Mouse (Mus musculus): Measurements from ENCODE around the gene Tmem215. TPM values are rescaled to one million over a fixed set of nuclear protein-coding genes. Genes with fewer than 3 reads are reported as not detected.

The Tmem215 gene
- polyA plus RNA-seq, 1 experiment from 2014 or later = 0.52 TPM

DNA sequence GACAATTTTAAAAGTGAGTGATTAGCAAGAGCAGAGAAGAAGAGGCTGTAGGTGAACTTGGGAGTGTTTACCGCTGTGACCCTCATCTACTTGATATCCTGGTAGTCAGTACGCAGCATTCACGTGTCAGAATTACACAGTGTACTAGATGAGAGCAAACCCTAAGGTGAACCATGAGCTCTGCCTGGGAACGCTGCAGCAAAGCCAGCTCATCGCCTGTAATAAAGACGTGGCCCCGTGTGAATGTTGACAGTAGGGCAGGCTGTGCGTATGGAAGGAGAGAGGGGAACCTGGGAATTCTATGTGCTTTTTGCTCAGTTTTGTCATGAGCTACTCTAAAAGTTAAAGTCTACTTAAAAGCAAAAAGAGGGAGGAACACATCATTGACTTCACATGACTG, 19.8 kb downstream of the Tmem215 start:
- 76% methylated on average over 8 of the region's 8 CpGs for WGBS (ENCODE audit: insufficient replicate concordance)
- ATAC-seq (replicated peaks; ENCODE audit: insufficient number of reproducible peaks, low FRiP score, low TSS enrichment) = no peak
- no peak overlapping the region for H3K9ac ChIP-seq (ENCODE audit: low read depth, low read length)

DNA sequence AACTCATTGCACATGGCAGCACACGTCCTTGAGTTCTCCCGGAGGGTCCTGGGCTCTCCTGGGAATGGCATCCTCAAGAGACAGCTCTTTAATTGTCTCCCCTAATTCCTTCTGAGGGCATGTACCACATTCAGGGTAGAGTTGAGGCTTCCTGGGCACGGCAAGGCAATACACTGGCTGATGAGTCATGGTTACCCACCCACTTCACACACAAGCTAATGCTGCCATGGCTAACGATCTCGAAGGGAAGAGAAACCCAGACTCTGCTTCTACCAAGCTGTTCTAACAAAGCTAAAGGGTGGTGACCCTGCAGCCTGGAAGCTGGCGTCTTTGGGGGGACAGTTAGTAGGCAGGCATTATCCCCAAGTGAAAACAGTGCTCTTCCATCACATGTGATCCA, 24.4 kb downstream of the Tmem215 start:
- WGBS (ENCODE audit: insufficient replicate concordance) = 74% methylated on average over 6 of the region's 6 CpGs
- no peaks in the 10 kb centered on the region for H3K27me3 ChIP-seq (ENCODE audit: control insufficient read depth, insufficient read depth, low read length)
- no peaks in the 10 kb centered on the region for H3K4me1 ChIP-seq (ENCODE audit: control insufficient read depth, insufficient read depth, low read length)
- H3K36me3 ChIP-seq (ENCODE audit: control insufficient read depth, insufficient read depth, low read length) = no peaks in the 10 kb centered on the region
- H3K4me2 ChIP-seq = no peak overlapping the region
- ATAC-seq (replicated peaks; ENCODE audit: insufficient number of reproducible peaks, low FRiP score, low TSS enrichment) = no peak
- no peak overlapping the region for H3K4me3 ChIP-seq (ENCODE audit: low read depth, low read length)
- no peaks in the 10 kb centered on the region for H3K9me3 ChIP-seq (replicated peaks; ENCODE audit: control insufficient read depth, low read length)
- no peak overlapping the region for H3K9ac ChIP-seq (ENCODE audit: low read depth, low read length)
- H3K27ac ChIP-seq (ENCODE audit: low read depth, low read length) = no peak overlapping the region

More for the DNA sequence above, 19.8 kb downstream of the Tmem215 start:
- Histone ChIP-seq H3K4me1 (ENCODE audit: control insufficient read depth, insufficient read depth, low read length) (no peaks in the 10 kb centered on the region), H3K27me3 (ENCODE audit: control insufficient read depth, insufficient read depth, low read length) (no peaks in the 10 kb centered on the region), H3K9me3 (replicated peaks; ENCODE audit: control insufficient read depth, low read length) (no peaks in the 10 kb centered on the region), H3K4me3 (ENCODE audit: low read depth, low read length) (no peak overlapping the region), H3K36me3 (ENCODE audit: control insufficient read depth, insufficient read depth, low read length) (no peaks in the 10 kb centered on the region), H3K27ac (ENCODE audit: low read depth, low read length) (no peak overlapping the region), H3K4me2 (no peak overlapping the region)

DNA sequence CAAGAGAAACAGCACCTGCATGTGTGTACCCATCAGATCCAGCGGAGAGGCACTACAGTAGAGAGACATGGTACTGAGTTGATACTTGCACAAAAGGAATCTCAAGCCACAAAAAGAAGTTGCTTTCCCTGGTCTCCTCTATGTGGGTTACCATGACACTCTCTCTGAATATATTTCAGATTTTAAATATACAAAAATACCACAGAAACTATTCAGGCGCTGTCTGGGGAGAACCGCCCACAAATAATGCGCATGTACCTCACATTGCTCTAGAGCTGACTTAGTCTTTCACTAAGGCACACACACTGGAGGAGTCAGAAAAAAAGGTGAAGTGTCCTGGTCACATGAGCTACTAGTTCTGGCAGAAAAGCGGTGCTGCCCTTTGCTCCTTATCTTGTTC, 24.8 kb downstream of the Tmem215 start:
- Histone ChIP-seq H3K4me1 (ENCODE audit: control insufficient read depth, insufficient read depth, low read length) (no peaks in the 10 kb centered on the region), H3K9me3 (replicated peaks; ENCODE audit: control insufficient read depth, low read length) (no peaks in the 10 kb centered on the region), H3K36me3 (ENCODE audit: control insufficient read depth, insufficient read depth, low read length) (no peaks in the 10 kb centered on the region), H3K4me2 (no peak overlapping the region), H3K27ac (ENCODE audit: low read depth, low read length) (no peak overlapping the region), H3K27me3 (ENCODE audit: control insufficient read depth, insufficient read depth, low read length) (no peaks in the 10 kb centered on the region), H3K9ac (ENCODE audit: low read depth, low read length) (no peak overlapping the region), H3K4me3 (ENCODE audit: low read depth, low read length) (no peak overlapping the region)
- ATAC-seq (replicated peaks; ENCODE audit: insufficient number of reproducible peaks, low FRiP score, low TSS enrichment) = no peak
- 86% methylated on average over 5 of the region's 5 CpGs for WGBS (ENCODE audit: insufficient replicate concordance)

DNA sequence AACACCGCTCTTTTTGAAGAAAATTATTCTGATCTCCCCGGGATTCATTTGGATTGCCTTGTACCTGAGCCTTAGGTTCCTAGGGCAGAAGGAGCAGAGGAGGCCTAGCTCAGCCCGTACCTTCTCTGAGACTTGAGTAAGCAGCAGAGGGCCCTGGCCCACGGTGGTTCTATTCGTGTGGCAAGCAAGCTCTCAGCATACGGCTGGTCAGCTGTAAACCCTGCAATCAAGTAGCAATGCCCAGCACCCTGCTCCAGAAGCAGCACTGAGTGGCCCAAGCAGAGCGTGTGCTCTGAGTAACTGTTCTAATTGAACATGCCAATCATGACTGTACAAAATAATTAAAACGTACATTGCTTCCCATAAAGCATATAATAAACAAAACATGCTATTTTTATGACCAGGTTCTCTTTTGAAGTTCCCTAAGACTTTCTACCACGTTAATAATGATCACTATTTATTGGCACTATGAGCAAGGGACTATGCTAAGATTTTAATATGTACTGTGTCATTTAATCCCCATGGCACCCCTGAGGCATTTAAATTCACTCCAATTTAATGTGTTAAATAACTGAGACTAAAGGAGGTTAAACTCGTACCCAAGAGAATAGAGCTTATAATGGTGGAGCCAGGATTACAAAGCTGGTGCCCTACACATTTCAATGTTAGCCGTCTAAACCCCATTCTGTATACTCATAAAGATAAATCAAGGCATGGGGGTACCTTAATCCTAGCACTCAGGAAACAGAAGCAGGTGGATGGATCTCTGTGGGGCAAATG, 28.0 kb downstream of the Tmem215 start:
- Histone ChIP-seq H3K9me3 (replicated peaks; ENCODE audit: control insufficient read depth, low read length) (no peaks in the 10 kb centered on the region), H3K27me3 (ENCODE audit: control insufficient read depth, insufficient read depth, low read length) (no peaks in the 10 kb centered on the region), H3K36me3 (ENCODE audit: control insufficient read depth, insufficient read depth, low read length) (no peaks in the 10 kb centered on the region), H3K27ac (ENCODE audit: low read depth, low read length) (no peak overlapping the region), H3K9ac (ENCODE audit: low read depth, low read length) (no peak overlapping the region), H3K4me2 (no peak overlapping the region), H3K4me1 (ENCODE audit: control insufficient read depth, insufficient read depth, low read length) (no peaks in the 10 kb centered on the region), H3K4me3 (ENCODE audit: low read depth, low read length) (no peak overlapping the region)
- WGBS (ENCODE audit: insufficient replicate concordance) = 80% methylated on average over 11 of the region's 11 CpGs
- ATAC-seq (replicated peaks; ENCODE audit: insufficient number of reproducible peaks, low FRiP score, low TSS enrichment) = no peak

DNA sequence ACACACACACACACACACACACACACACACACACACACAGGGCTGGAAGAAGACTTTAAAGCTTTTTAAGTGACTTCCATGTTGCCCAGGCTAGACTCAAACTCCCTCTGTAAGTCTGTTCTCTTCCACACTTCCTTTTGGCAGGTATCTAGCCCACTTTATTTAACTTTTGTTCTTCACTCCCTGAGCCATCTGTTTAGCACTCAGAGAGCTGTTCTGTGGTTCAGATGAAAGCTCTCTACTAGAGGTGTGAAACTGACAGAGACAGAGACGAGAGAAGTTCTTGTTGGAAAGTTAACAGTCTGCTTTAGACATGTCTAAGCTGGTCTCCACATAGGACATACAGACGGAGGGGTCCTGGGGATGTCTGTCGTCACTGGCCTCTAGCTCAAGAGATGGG, 30.5 kb downstream of the Tmem215 start:
- 56% methylated on average over 3 of the region's 3 CpGs for WGBS (ENCODE audit: insufficient replicate concordance)
- Histone ChIP-seq H3K27ac (ENCODE audit: low read depth, low read length) (no peak overlapping the region), H3K27me3 (ENCODE audit: control insufficient read depth, insufficient read depth, low read length) (no peaks in the 10 kb centered on the region), H3K9me3 (replicated peaks; ENCODE audit: control insufficient read depth, low read length) (no peaks in the 10 kb centered on the region), H3K4me1 (ENCODE audit: control insufficient read depth, insufficient read depth, low read length) (no peaks in the 10 kb centered on the region), H3K36me3 (ENCODE audit: control insufficient read depth, insufficient read depth, low read length) (no peaks in the 10 kb centered on the region), H3K4me3 (ENCODE audit: low read depth, low read length) (no peak overlapping the region), H3K4me2 (no peak overlapping the region), H3K9ac (ENCODE audit: low read depth, low read length) (no peak overlapping the region)
- no peak for ATAC-seq (replicated peaks; ENCODE audit: insufficient number of reproducible peaks, low FRiP score, low TSS enrichment)

DNA sequence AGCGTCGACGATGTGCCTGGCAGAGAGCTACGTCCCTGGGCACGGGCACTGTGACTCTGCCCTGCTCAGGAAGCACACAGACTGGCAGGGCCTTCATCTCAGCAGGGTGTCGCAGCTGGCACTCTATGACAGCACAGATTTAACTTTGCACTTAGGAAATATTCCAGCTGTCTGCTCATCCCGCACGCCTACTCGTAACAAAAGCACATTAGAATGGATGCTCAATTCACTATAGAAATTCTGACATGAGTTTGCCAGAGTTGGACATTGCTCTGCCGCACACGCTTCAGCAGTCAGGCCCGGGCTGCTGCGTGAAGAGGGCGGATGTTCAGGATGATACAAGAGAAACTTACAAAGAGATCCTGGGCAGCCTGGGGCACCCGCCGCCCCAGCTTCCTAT, 37.6 kb downstream of the Tmem215 start:
- 77% methylated on average over 16 of the region's 16 CpGs for WGBS (ENCODE audit: insufficient replicate concordance)
- no peaks in the 10 kb centered on the region for H3K36me3 ChIP-seq (ENCODE audit: control insufficient read depth, insufficient read depth, low read length)
- H3K4me2 ChIP-seq = no peak overlapping the region
- H3K9ac ChIP-seq (ENCODE audit: low read depth, low read length) = no peak overlapping the region
- no peaks in the 10 kb centered on the region for H3K9me3 ChIP-seq (replicated peaks; ENCODE audit: control insufficient read depth, low read length)
- no peaks in the 10 kb centered on the region for H3K4me1 ChIP-seq (ENCODE audit: control insufficient read depth, insufficient read depth, low read length)
- no peaks in the 10 kb centered on the region for H3K27me3 ChIP-seq (ENCODE audit: control insufficient read depth, insufficient read depth, low read length)
- no peak overlapping the region for H3K4me3 ChIP-seq (ENCODE audit: low read depth, low read length)
- no peak for ATAC-seq (replicated peaks; ENCODE audit: insufficient number of reproducible peaks, low FRiP score, low TSS enrichment)
- H3K27ac ChIP-seq (ENCODE audit: low read depth, low read length) = no peak overlapping the region

DNA sequence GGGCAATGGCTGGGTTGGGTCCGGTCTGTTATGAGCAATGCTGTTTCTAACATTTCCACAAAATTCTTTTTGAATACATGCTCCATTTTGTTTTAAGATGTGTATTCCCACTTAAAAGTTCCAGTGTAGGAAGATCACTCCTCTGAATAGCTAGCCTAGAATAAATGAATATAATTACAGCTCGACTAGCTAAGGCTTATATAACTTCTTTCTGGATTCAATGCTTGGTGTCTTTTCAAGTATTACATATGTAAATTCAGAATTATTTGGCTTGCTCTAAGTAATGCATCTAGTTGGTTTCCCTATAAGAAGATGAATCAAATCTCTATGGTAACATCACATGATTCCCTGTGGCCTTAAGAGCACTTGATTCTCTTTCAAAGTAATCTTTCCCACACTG, 41.3 kb downstream of the Tmem215 start:
- no peak for ATAC-seq (replicated peaks; ENCODE audit: insufficient number of reproducible peaks, low FRiP score, low TSS enrichment)
- Histone ChIP-seq H3K27ac (ENCODE audit: low read depth, low read length) (no peak overlapping the region), H3K36me3 (ENCODE audit: control insufficient read depth, insufficient read depth, low read length) (no peaks in the 10 kb centered on the region), H3K4me1 (ENCODE audit: control insufficient read depth, insufficient read depth, low read length) (no peaks in the 10 kb centered on the region), H3K4me2 (no peak overlapping the region), H3K9me3 (replicated peaks; ENCODE audit: control insufficient read depth, low read length) (no peaks in the 10 kb centered on the region), H3K4me3 (ENCODE audit: low read depth, low read length) (no peak overlapping the region), H3K9ac (ENCODE audit: low read depth, low read length) (no peak overlapping the region), H3K27me3 (ENCODE audit: control insufficient read depth, insufficient read depth, low read length) (no peaks in the 10 kb centered on the region)
- 79% methylated on average over 2 of the region's 2 CpGs for WGBS (ENCODE audit: insufficient replicate concordance)

DNA sequence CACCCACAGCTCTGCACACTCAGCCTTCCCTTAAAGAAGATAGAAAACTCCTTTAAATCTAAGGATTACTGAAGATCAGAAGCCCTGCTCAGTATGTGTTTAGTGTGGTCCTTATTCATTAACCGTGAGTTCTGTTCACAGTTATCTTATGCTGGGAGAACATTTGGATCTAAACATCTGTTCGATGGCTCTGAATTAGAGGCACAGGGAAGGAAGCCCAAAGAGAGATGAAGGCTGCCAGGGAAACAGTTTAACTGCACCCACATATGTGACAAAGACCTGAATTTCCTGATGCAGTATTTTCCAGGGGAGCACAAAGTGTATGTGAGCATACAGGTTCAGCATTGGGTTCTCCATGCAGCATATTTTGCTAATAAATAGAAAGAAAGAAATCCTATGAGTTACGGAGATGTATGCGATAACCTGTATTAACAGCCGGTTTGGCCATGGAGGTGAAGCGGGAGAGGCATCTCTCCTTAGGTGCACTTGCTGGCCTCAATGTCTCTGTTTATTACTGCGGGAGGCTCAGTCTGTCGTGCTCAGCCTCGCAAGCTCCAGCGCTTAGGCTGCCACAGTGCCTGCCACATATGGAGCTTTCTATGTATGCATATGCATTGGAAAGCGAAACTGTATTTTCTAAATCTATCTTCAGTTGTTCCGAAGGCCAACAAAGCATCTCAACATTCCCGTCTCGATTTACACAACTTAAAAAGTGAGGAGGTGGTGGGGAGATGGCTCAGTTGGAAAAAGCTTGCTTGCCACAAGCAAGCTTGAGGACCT, 46.8 kb downstream of the Tmem215 start:
- Histone ChIP-seq H3K4me1 (ENCODE audit: control insufficient read depth, insufficient read depth, low read length) (no peaks in the 10 kb centered on the region), H3K4me3 (ENCODE audit: low read depth, low read length) (no peak overlapping the region), H3K9ac (ENCODE audit: low read depth, low read length) (no peak overlapping the region), H3K9me3 (replicated peaks; ENCODE audit: control insufficient read depth, low read length) (peaks cover 3% of the 10 kb centered on the region; the same call in 1 of the 2 replicates), H3K27ac (ENCODE audit: low read depth, low read length) (no peak overlapping the region), H3K36me3 (ENCODE audit: control insufficient read depth, insufficient read depth, low read length) (no peaks in the 10 kb centered on the region), H3K4me2 (no peak overlapping the region), H3K27me3 (ENCODE audit: control insufficient read depth, insufficient read depth, low read length) (no peaks in the 10 kb centered on the region)
- WGBS (ENCODE audit: insufficient replicate concordance) = 85% methylated on average over 14 of the region's 14 CpGs
- ATAC-seq (replicated peaks; ENCODE audit: insufficient number of reproducible peaks, low FRiP score, low TSS enrichment) = no peak
